Mouse (Mus musculus): Measurements from ENCODE around the gene Fadd.
A peak's percentile ranks its signal among the peaks of the same experiment; 100 is the strongest.

- TF ChIP-seq EP300 (IDR thresholded peaks at IDR 0.05; ENCODE audit: insufficient read depth, low read depth, low read length) (peak; percentile 71), POLR2A (IDR thresholded peaks at IDR 0.05; ENCODE audit: insufficient read depth, low read depth, low read length) (0 out of 2 replicates have a peak, but pooled peaks have one; percentile 23)
Measured at GRCm38 (mm10) chr7:144577876-144578275, 4.4 kb downstream of the Fadd start.
